Mouse (Mus musculus): Measurements from ENCODE around the gene Tenm4.
A peak's percentile ranks its signal among the peaks of the same experiment; 100 is the strongest.

The Tenm4 gene

DNA sequence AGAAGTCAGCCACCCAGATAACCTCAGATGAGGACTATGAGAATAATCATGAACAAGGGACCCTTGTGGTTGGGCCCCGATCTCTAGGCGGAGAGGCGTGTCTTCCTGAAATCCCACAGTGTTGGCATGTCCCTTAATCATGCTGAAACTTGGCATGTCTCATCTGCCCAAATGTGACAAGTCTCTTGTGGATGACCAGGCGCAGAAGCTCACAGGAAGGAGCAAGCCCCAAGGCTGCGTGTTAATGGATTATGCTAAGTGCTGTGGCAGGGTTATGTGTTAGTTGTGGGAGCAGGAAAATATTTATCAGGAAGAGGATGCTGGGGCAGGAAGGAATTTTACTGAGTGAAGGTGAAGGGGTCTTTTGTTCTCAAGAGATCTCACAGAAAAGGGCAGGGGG, 642.0 kb downstream of the Tenm4 start:
- DNase-seq (ENCODE audit: low spot score): no peak

DNA sequence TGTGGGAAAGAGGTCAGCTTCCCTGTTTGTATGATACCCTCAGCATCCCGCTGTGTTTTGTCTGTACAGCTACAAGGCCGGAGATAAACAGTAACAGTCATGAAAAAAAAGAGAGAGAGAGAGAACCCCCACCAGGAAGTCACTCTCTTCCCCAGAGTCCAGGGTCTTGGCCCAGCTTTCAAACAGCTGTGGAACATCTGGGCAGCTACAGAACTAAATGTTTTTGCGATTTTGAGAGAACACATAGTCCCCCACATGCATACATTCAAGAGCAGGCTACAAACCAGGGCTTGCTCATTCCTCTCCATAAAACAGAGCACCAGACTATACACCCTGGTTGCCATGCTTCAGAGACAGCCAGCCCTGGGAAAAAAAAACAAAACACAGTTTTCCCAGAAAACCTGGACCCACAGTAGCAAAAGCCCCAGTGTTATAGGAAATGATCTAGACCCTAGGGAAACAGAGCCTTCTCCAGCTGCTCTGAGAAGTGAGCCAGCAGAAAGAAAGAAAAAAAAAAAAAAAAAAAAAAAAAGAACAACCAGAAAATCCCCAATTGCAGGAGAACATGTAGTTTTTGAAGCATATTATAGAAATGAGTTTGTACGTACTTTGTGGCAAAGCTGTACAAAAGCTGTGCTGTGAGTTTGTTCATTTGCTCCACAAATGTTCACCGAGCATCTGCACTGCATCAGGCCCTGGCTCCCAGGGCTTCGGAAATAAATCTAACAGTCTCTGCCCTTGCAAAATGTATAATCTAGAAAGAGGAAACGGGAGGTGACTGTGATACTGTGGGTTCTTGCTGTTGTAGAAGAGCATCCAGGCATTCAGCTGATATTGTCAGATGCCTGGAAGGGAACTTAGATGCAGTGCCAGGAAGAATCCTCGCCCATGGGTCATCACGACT, 642.7 kb downstream of the Tenm4 start:
- no peak for DNase-seq (ENCODE audit: low spot score)

DNA sequence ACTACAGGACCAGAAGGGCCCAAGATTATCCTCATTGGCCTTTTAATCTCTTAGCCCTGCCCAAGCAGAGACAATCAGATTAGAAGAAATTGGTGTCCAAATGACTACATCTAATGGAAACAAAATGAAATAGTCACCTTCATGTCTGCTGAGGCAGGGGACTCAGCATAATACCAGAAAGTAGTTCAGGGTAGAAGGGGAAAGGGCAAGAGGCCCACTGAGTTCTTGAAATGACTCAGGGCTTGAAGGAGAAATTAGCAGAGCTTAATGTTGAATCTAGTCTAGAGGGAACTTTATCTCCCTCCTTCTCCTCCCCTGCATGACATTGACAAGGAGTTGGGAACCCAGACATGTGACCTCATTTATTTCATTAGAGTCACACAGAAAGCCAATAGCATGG, 643.5 kb downstream of the Tenm4 start:
- no peak for DNase-seq (ENCODE audit: low spot score)

DNA sequence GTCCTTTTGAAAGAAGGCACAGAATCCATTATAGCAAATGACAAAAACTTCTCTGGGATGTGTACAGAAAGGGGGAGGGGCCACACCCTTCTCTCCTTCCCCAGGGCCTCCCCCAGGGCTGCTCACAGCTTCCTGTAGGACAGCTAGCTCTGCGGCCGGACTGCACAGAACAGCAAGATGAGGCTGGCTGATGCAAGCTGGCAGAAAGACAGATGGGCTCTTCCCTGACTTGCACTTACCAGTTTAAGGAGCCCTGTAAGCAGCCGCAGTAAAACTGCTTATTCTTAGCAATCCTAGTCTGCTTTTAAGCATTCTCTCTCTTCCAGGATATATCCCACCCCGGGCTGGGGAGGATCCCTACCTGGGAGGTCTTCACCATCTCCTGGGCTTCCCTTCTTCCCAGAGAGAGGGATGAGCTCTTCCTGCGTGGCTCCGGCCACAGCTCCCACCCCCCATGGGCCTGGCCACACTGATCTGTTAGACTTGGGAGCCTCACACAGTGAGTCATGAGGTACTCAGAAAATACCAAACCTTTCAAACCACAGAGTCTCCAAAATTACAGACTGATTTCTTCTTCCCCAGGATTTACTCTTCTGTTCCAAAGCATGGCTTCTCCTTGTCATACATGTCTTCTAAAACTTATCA, 646.1 kb downstream of the Tenm4 start:
- DNase-seq (ENCODE audit: low spot score): no peak

DNA sequence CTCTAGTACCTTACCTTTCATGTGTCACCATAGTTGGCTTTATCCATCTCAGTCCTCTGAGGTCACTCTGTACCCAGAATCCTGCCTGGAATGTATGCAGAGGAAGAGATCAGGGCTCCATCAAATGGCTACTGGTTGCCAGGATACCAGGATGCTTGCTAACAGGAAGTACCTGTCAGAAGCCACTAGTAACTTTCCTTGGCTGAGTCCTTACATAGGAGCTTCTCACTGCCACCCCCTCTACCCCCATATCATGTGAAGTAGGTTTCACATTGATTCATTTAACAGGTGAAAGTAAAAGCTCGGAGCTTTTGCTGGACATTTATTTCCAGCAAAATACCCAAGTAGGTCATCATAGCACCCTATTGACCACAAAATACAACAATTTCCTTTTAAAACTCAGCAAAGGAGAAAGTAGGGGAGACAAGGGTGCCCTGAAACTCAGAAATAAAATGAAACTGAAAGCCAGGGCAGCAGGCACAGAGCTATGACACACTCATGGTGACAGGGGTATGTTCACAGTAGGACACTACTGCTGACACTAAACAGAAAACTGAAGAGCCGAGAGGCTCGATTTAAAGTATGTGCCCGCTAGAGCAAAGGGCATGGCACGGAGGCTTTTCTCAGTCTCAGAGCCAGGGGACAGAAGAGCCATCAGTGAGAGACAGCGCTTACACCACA, 647.3 kb downstream of the Tenm4 start:
- no peak for DNase-seq (ENCODE audit: low spot score)

DNA sequence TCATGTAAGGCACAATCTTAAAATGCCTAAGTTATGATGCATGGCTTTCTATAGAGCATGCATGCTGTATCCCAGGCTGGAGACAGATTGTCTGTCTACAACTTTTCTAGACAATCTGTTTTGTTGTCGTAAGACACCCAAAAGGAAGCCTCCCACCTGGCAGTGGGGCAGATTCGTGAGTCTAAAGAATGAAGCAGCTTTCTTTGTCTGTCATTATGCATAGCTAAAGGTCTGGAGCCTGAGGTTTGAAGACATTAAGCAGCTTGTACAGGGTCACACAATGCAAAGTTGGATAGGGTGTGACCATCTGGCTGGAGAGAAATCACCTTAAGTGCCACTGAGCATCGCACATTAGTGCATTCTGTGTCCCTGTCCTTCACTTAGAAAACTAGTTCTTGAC, 648.5 kb downstream of the Tenm4 start:
- DNase-seq (ENCODE audit: low spot score): no peak

DNA sequence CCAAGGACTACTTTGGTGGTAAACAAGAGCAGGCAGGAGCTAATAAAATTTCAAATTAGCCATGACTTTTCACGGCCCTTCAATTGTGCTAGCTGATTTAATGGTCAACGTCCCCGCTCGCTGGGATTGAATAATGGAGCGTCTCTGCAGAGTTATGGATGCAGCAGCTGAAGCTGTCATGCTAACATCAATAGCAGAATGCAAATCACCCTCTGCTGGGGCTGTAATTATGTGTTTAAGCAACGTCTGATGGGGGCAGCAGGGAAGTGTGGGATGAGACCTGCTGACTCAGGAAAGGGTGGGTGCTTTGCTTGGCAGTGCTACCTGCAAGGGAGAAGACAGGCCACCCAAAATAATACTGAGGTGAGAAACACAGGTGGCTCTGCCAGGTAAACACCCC, 649.3 kb downstream of the Tenm4 start:
- no peak for DNase-seq (ENCODE audit: low spot score)

DNA sequence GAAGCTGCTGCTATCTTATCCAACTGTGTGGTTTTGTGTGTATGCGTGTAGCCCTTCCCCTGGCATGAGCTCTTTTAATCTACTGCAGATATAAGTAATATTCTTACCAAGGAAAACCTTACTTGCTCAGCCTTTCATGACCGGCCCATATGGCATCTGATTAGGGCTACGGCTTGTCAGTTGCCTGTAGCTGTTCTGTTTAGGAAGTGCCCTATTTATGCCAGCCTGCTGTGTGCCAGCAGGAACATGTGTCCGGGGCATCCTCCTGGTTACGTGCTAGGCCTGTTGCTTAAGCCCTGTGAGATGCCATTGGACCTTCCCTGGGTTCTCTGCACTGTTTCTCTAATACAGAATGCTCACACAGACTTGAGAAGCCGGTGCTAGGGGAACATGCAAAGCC, 655.1 kb downstream of the Tenm4 start:
- no peak for DNase-seq (ENCODE audit: low spot score)

DNA sequence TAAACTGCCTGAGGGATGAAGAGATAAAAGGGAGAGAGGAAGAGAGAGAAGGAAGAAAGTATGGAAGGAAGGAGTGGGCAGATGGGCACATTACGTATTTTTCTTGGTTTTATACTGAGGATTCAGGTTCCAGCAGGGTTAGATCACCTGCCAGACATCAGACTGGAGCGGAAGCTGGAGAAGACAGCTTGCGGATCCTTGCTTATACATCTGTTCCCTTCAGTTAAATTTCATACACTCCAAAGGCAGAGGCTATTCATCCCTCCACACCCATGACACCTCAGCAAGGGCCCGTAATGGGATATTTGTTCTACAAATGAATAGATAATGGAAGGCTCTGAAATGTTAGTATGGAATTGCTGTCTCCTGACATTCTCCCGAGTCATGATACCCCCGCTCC, 655.6 kb downstream of the Tenm4 start:
- DNase-seq (ENCODE audit: low spot score): no peak

DNA sequence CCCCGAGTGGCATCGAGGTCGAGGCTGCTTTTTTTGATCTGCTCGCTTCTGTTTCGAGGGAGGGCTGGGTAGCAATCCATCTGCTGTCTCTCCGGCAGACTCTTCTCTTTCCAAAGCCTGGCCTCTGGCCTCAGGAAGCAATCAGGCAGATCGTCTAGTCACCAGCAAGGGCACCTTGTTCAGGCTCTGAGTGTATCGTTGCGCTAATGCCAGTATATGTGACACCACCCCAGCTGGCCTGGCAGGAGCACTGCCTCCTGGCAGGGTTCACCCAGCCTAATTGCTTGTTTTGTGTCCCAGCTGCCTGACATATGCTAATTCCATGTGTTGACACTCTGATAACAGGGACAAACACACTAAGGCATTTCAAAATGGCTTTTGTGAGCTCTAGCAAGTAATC, 661.5 kb downstream of the Tenm4 start:
- peak; percentile 47 for DNase-seq (ENCODE audit: low spot score)

DNA sequence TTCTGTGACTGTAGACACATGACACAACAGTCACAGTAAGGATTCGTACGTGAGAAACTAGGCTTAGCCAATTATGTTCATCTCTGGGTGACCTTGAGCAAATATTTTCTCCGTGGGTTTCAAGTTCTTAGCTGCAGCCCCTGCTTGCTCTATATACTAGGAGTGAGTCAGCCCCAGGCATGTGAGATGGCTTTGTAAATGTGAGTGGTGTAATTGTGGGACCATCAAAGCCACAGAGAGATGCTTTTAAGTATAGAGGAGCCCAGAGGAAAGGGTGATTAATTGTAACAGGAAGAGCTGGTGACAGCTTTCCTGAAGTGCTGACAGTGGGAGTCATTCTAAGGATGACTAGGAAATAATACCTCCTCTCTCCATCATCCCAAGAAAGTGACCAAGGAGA, 662.0 kb downstream of the Tenm4 start:
- no peak for DNase-seq (ENCODE audit: low spot score)

DNA sequence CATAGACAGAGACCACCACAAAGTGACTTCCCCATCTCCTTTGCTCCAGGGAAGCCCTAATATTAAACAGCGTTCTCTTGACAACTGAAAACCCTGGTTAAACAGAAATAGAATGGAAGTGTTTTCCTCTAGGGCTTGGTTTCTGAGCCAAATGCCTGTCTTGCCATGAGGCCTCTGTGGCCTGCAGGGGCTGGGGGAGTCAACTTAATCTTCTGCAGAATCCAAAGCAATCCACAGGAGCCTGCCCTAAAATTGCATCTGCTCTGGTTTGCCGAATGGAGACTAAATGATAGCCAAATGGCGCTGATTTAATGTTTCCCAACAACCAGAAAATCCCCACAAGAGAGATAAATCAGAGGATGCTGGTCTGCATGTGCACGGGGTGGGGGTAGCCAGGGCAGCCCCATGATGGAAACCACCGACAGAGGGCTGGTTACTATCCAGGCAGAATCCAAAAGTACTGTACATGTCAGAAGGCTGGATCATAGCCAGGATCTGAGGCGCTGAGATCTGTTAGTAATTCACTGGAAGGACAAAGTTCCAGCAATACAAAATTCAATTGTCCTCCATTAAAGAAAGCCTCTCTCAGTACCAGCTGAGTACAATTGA, 663.7 kb downstream of the Tenm4 start:
- DNase-seq (ENCODE audit: low spot score): peak; percentile 49

DNA sequence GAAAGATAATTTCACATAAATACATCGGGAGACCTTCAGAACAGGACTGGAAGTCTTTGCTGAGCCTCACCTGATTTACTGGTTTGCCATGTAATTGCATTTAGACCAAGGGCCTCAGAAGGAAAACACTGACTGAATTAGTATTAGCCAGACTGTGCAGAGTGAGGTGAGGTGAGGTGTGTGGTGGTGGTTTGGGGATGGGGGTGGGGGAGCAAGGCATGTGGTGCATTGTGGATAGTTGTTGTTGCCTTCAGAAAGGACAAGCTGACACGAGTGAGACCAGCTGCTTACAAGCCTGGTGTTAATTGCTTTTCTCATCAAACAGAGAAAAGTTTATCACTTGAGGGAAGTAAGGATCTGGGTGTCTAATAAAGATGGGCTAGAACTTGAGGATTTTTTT, 664.3 kb downstream of the Tenm4 start:
- no peak for DNase-seq (ENCODE audit: low spot score)

DNA sequence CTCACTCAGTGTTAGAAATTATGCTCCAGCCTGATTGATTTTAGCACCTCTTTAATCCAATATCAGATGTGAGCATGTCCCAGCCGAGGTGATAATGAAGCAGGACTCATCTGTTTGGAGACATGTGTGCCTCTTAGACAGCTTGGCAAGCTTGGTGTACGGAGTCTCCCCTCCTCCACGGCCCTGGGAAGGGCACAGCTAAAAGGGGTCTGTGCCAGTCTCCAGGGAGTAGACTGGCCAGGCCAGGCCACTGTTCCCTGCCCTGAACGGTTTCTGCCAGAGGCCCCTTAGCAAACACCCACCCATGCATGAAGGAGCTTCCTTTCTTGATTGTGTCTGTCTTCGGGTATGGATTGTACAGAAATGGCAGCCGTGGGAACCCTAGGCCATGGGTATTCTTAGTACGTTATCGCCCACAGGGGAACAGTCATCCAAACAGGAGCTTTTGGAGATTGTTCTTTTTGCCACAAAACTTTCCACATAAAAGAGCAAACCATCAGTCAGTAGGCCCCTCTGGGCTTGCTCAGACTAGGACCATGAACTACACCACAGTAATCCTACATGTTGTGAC, 667.3 kb downstream of the Tenm4 start:
- peak; percentile 26 for DNase-seq (ENCODE audit: low spot score)

DNA sequence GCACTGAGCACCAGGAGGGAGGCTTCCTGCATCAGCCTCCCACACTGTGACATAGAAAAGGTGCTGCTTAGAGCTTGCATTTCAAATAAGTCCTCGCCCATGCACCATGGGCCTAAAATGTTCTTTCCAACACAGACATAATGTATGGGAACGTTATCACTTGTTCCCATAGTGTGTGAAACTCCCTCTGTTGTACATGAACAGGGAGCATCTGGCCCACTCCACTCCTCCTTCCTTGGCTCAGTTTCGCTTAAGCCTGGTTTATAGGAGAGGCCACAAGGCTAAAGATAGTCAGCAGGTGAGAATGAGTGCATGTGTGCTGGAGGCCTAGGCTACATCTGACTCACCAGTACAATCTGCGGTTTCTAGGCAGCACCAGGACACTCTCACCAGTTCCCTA, 667.9 kb downstream of the Tenm4 start:
- DNase-seq (ENCODE audit: low spot score): no peak

DNA sequence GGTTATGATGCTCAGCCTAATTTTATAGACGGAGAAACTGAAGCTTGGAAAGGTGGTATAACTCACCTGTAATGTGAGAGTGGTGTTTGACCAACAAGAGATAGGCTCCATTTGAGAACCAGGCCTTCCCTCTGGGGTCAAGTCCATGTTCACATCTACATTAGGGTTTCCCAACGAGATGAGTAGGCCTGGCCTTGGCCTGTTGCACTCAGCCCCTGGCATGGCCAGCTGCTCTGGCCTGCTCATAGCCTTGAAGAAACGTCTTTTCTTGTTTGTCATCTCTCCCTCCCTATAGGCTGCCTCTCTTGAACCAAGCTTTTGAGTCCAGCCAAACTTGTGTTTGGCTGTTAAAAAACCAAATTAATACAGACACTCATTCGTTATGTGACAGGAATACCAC, 668.5 kb downstream of the Tenm4 start:
- no peak for DNase-seq (ENCODE audit: low spot score)

DNA sequence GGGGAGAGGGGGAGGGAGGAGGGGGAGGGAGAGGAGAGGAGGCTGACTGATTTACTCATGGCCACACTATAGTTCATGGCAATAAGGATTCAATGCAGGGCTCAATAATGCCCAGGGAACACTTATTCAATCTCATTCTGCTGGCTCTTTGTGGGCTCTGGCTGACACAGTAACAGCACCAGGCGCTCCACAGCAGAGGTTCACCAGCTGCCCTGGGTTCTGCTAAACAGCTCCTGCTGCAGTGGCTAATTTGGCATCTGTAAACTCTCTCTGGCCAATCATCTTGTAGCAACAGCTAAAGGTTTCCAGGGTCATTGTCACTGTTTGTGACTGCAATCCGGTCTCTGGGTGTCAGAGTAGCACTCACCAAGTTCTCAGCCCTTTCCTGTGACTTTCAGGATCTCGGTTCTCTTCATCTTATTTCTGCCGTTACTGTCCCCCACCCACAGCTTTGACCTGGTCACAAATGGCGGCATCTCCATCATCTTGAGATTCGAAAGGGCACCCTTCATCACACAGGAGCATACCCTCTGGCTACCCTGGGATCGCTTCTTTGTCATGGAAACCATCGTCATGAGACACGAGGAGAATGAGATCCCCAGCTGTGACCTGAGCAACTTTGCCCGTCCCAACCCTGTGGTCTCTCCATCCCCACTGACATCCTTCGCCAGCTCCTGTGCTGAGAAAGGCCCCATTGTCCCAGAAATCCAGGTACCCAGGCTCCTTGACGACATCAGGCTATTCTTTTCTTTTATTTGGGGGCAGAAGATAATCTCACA, 671.6 kb downstream of the Tenm4 start:
- no peak for DNase-seq (ENCODE audit: low spot score)

DNA sequence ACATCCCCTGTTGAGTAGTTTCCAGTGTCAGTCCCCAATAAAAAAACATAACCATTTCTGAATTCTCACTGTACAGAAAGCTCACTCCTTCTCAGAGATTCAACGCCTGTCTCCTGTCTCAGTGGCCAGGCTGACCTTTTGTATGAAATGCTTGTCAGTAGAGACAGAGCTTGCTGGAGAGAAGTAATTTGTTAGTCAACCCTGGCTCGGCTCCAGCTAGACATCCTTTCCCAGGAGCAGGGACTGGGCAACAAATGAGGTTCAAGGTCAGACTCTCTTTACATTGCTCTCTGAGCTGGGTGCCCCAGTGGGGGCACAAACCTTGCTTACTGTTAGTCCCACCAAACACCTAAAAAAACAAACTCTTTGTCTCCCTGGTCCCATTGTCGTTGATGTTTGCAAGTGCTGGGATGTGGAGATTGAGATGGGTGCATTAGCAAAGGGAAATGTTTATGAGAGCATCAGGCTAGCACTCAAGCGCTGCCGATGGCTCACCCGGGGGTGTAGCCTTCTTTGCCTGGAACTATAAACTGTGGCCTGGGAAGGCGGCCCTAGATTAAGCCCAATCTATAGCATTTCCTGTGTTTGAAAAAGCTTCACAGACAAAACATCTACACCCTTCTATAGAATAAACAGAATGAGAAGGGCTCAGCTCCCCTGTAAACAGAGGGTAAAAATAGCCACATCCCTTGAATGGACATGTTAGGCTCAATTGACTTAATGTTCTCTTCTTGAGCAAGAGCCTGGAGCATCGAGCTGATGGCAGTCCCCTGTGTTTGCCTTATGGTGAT, 673.3 kb downstream of the Tenm4 start:
- DNase-seq (ENCODE audit: low spot score): no peak

DNA sequence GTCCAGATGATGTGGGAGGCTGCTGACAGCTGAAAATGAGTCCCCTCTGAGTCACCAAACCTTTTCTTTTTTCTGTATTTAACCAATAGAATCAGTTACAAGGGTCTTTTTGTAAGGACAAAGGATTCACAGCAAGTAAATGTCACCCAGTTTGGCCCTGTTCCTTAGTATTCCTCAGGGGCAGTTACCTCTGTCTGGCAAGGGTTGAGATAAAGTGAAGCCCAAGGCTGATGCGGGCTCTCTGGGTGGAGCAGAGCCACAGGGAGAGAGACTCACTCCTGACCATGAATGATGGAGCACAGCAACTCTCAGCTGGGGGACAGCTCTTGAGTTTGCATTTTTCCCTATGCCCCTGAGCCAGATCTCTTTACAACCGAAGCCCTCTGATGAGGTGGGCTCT, 681.7 kb downstream of the Tenm4 start:
- no peak for DNase-seq (ENCODE audit: low spot score)

DNA sequence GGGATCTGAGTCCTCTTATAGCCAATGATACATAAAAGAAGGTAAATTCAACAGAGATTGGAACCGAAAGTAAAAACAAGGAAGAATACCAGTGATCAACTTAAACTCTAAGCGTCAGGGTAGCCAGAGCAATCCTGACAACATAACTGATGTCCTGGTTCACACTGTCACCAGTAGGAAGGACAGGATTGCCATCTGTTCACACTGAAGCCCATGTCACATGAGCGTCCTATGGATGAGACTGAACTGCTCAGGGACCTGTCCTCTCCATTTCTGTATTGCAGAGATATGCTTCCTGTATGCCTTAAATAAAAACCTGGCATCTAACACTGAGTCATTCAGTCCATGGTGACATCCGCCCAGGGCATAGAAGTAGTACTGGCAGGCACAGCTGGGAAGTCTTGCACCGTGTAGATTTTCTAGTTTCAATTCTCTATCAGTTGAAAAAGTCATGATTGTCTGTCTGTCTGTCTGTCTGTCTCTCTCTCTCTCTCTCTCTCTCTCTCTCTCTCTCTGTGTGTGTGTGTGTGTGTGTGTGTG, 684.9 kb downstream of the Tenm4 start:
- DNase-seq (ENCODE audit: low spot score): no peak
